Mouse (Mus musculus): ENCODE results near the gene Rangap1.

Gene Rangap1

DNA sequence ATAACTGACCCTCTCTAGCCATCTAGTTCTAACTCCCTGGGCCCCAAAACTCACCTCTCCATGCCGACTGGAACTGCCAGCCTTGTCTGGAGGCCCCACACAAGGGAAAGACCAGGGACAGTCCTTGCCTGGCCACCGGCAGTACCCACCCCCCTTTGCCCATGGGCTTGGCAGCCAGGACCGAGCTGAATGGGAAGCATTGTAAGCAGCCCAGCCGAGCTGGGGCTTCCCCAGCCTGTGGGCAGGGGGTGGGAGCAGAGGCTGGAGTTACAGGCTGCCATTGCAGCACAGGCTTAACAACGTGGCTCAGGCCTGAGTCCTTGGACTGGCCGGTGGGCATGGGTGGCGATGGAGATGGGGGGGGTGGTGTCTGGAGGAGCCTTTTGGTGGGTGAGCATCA is 48.2 kb downstream of the Rangap1 start, which contains the start of gene Chadl:
Chadl (minus strand) TSS at position 113 of the 400 bp plus-strand sequence.
- DNase-seq (ENCODE audit: extremely low spot score), result no peak

DNA sequence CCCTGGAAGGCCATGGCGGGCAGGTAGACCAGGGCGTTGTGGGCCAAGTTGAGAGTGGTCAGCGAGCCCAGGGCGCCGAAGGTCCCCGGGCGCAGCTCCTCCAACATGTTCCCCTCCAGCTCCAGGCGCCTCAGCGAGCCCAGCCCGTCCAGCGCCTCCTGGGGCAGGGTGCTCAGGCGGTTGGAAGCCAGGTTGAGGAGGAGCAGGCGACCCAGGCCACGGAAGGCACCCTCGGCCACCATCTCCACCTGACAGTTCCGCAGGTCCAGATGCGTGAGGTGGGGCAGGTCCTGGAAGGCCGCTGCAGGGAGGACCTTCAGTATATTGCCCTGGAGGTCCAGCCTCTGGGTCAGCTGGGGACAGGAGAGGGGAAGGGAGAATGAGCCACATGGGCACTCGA is 50.4 kb downstream of the Rangap1 start:
- DNase-seq (ENCODE audit: extremely low spot score), result no peak

DNA sequence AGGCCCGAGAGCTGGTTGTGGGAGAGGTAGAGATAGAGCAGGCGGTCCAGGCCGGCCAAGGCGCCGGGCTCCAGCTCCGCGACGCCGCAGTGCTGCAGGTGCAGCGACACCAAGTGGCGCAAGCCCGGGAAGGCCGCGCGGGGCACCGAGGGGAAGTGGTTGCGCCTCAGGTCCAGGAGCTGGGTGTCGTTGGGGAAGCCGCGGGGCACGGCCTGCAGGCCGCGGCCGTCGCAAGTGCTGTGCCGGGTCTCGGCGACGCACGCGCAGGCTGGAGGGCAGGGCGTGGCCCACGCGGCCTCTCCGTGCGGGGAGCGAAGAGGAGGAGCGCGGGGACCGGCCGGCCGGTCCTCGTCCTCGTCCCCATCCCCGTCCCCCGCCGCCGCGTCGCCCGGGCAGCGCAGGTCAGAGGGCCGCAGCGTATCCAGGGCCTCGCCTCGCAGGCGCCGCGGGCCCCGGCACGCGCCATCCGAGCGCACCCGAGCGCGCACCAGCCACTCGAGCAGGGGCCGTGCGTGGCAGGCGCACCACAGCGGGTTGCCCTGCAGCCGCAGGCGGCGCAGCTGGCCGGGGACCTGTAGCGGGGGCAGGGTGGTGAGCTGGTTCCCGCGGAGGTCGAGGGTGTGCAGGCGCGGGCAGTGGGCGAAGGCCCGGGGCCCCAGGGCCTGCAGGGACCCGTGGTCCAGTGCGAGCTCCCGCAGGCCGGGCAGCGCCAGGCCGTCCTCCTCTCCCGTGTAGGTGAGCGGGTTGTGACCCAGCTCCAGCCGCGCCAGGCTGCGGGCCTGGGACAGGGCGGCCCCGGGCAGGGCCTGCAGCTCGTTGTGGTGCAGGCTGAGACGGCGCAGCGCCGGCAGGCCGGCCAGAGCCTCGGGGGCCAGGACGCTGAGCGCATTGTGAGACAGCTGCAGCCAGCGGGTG is 51.1 kb downstream of the Rangap1 start:
- peak; percentile 84 for DNase-seq (ENCODE audit: extremely low spot score)

DNA sequence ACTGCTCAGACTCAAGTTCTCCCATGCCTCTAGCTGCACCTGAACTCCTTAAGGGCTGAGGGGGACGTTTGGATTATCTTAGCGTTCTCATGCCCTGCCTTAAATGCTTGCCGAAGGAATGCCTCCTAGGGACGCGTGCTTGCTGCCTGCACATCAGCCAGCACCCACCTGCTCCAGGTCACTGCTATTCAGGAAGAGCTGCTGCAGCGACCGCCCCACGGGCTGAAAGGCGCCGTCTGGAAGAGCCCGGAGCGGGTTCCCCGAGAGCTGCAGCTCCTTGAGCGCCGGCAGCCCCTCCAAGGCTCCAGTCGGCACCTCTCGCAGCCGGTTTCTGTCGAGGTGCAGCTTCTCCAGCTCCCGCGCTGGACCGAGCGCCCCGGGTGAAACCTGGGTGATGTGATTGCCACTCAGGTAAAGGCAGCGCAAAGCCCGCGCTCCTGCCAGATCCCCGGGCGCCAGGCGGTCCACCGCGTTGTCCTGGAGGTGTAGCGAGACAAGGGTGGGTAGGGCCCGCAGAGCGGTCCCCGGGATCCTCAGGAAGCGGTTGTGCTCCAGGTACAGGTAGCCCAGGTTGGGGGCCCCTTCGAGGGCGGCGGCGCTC is 51.9 kb downstream of the Rangap1 start:
- no peak for DNase-seq (ENCODE audit: extremely low spot score)

DNA sequence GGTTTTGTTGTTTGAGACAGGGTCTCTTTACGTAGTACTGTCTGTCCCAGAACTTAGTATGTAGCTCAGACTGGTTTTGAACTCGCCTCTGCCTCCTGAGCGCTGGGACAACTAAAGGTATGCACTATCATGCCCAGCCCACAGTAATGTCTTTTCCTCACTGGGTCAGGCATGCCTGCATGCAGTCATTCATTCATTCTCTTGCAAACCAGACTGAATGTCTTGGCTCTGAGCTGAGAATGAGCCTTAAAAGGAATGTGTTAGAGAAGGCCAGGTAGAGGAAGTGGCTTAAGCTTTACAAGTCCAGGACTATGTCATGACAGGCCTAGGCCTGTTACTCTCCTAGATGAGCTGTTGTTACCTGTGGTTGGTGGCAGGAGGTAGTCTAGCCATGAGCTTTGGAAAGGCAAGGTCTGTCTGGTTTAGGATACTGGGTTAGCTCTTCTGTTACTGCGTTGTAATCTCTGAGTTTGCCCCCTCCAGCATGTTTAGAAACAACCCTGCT is 65.0 kb downstream of the Rangap1 start:
- DNase-seq (ENCODE audit: extremely low spot score), result no peak

DNA sequence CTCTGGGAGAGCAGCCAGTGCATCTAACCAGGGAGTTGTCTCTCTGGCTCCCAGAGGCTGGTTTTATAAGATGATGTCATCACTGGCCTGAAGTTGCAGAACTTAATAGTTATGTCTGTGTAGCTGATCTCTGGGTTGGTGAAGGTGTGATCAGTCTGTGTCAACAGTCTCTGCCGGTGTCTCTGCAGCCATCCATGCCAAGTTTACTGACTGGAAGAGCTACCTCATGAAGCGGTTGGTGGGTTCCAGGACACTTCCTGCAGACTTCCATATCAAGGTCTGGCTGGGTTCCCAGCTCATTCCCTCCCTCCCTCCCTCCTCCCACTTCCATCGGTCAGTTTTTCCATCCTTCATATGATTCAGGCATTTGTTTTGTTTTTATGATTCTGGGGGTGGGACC is 68.7 kb downstream of the Rangap1 start:
- no peak for DNase-seq (ENCODE audit: extremely low spot score)

DNA sequence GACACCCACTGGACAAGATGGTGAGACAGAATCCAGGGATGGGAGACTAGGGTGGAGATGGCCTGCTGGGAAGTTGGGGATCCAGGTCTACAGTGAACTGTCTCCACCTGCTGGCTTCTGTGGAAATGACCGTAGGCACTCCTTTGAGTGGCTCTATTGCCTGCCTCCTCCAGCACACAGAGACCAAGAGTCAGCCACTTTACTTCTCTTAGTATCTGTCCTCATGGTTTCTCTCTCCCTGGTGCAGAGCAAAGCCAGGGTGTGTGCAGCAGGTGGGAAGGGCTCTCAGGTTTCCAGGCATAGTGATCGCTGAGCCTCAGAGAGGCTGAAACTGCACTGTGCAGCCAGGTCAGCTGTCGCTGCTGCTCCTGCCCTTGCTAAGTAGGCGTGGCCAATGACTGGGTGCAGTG is 75.1 kb downstream of the Rangap1 start:
- DNase-seq (ENCODE audit: extremely low spot score), result peak; percentile 43

DNA sequence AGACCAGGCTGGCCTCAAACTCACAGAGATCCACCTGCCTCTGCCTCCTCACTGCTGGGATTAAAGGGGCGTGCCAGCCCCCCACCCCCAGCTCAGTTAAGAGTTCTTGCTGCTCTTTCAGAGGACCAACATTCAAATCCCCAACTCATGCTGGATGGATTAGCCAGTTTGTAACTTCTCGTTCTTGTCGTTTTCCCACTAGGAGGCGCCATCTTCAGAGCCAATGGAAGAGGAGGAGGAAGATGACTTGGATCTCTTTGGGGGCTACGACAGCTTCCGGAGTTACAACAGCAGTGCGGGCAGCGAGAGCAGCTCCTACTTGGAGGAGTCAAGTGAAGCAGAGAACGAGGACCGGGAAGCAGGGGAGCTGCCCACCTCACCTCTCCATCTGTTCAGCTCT is 78.4 kb downstream of the Rangap1 start:
- DNase-seq (ENCODE audit: extremely low spot score), result no peak

DNA sequence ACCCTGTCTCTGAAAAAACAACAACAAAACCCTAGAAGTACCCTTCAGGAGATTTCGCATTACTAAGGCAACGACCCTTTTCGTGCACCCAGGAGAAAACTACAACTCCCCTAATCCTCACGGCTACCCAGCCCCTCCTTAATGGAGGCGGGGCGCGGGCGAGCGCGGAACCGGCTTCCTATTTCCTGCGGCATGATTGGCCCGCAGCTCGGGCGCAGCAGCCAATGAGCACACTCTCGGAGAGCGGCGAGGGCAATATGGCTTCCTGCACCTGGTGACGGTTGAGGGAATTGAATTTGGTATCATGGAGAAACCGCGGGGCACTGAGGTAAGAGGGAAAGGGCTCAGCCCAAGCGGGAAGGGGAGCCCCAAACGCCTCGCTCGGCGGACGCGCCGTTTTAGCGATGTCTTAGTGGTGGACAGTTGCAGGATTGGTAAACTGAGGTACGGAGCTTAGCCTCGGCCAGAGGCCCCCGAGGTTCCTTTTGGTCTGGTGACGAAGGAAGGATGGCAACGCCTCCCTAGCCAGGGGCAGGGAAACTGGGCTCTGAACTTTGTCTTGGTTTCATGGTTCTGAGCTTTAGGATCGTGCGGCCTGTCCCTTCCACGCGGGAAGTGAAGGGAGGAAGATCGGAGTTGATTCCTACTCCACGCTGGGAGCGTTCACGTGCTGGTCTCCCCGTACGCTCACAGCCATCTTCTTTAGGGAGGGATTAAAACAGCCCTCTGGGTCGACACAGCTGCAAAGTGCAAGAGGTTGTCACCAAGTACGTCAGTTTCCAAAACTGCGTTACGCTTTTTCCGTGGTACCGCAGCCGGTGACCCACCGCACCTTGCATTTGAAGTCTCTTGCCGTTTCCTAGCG is 81.4 kb downstream of the Rangap1 start, which contains the start of gene L3mbtl2:
L3mbtl2 (plus strand) TSS at position 193 of the 865 bp plus-strand sequence.
- DNase-seq (ENCODE audit: extremely low spot score), result peak; percentile 89

DNA sequence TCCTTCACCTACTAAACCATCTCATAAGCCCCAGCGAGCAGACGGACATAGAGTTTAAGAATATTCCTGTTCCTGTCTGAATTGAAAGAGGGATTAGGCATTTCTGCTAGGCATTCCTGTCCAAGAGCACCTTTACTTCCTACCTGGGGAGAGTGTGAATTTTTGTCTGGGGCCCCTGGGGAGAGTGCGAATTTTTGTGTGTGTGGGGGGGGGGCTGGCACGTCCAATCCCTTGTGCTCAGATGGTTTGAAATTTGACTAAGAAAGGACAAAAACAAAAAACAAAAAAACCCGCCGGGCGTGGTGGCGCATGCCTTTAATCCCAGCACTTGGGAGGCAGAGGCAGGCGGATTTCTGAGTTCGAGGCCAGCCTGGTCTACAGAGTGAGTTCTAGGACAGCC is 82.0 kb downstream of the Rangap1 start:
- no peak for DNase-seq (ENCODE audit: extremely low spot score)

DNA sequence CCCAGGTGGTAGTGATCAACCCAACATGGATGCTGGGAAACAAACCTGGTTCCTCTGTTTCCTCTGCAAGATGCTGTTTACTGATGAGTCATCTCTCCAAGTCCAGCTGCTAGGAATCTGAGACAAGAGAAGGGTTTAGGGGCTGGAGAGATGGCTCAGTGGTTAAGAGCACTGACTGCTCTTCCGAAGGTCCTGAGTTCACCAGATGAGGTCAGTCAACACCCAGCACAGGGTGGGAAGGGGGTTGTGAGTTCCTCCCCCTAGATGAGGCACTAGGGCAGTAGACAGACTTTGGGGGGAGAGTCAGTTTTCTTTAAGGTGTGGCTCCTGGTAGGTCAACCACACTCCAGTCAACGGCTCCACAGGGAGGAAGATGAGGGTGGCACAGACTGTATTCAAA is 83.6 kb downstream of the Rangap1 start:
- no peak for DNase-seq (ENCODE audit: extremely low spot score)

All from embryo, embryonic 9.5 days (tissue).